Mouse (Mus musculus) hindbrain, postnatal 0 days (tissue): Measurements from ENCODE around the gene N4bp2. TPM values are rescaled to one million over a fixed set of nuclear protein-coding genes. Genes with fewer than 3 reads are reported as not detected.

ENCODE experiments used
- ATAC-seq: fragments of 200-750 bp; cut with Nextera tagmentation; 2 replicates; pipeline ENCODE4 v1.8.0; 2017; ENCODE audit warnings: mild to moderate bottlenecking, moderate TSS enrichment, moderate library complexity
- DNase-seq: peaks from one replicate; pipeline ENCODE4 v3.0.0-alpha.2; 2015; ENCODE audit warnings: low spot score
- H3K27ac ChIP-seq: fragments of 300-500 bp; sonication (generic); 2 replicates; pipeline ENCODE4 v1.5.1; 2014; ENCODE audit warnings: mild to moderate bottlenecking
- H3K27me3 ChIP-seq: fragments of 300-500 bp; sonication (generic); 2 replicates; pipeline ENCODE4 v1.6.1; 2014; ENCODE audit warnings: low read length, mixed read lengths; ENCODE audit not compliant: insufficient read depth
- H3K36me3 ChIP-seq: fragments of 300-500 bp; sonication (generic); 2 replicates; pipeline ENCODE4 v1.6.1; 2014; ENCODE audit warnings: low read length, mixed read lengths; ENCODE audit not compliant: insufficient read depth
- H3K4me1 ChIP-seq: fragments of 300-500 bp; sonication (generic); 2 replicates; pipeline ENCODE4 v1.6.1; 2014; ENCODE audit warnings: antibody characterized with exemption, low read length, mixed read lengths; ENCODE audit not compliant: insufficient read depth
- H3K4me2 ChIP-seq: fragments of 300-500 bp; sonication (generic); 2 replicates; pipeline ENCODE4 v1.6.1; 2014; ENCODE audit warnings: low read depth, mild to moderate bottlenecking, low read length, moderate library complexity, mixed read lengths
- H3K4me3 ChIP-seq: fragments of 300-500 bp; sonication (generic); 2 replicates; pipeline ENCODE4 v1.5.1; 2014; ENCODE audit warnings: low read length
- H3K9ac ChIP-seq: fragments of 300-500 bp; sonication (generic); replicated peaks from 2 replicates; pipeline ENCODE4 v1.6.1; 2014; ENCODE audit warnings: mild to moderate bottlenecking, low read length, moderate library complexity, mixed read lengths
- H3K9me3 ChIP-seq: fragments of 300-500 bp; sonication (generic); 2 replicates; pipeline ENCODE4 v1.6.1; 2016; ENCODE audit warnings: low read length, mixed read lengths
- CTCF ChIP-seq: IDR thresholded peaks from 2 replicates; pipeline ENCODE4 v1.5.1; 2016; ENCODE audit warnings: antibody characterized with exemption, control low read depth, low read depth
- WGBS: fragments of 180-500 bp; shearing (Covaris S2); extraction: QIAGEN DNeasy Blood & Tissue Kit; methylation state at CpG from one replicate; pipeline ENCODE4 v1.1.7; 2014; 5-methylcytosine and 5-hydroxymethylcytosine counted together
- polyA plus RNA-seq: library from polyadenylated mRNA; unstranded; fragments of >200 nt; fragmentation: Nextera tagmentation; extraction: Ambion mirVana; gene quantifications from 2 replicates; pipeline ENCODE4 v1.2.1, GENCODE M21; 2015
- total RNA-seq: library from RNA; depleted of rRNA; stranded (reverse); fragments of >200 nt; gene quantifications from 2 replicates; pipeline ENCODE4 v1.2.3, GENCODE M21; 2014

Gene N4bp2
- total and polyA plus RNA-seq, 2 experiments from 2014 or later, result 10.0 to 27.4 TPM

GRCm38 (mm10) chr5:65790604-65791225, 27.4 kb downstream of the N4bp2 start:
- no peaks in the 10 kb centered on the region for H3K9me3 ChIP-seq
- H3K27me3 ChIP-seq, result no peaks in the 10 kb centered on the region
- no peak overlapping the region for H3K9ac ChIP-seq
- H3K36me3 ChIP-seq, result peaks cover 13% of the 10 kb centered on the region; the same call in 1 of the 2 replicates
- no peaks in the 10 kb centered on the region for H3K4me1 ChIP-seq
- WGBS, result 84% methylated on average over 16 of the region's 16 CpGs
- H3K4me3 ChIP-seq, result no peak overlapping the region
- ATAC-seq, result no peak
- DNase-seq, result no peak
- no peak overlapping the region for H3K27ac ChIP-seq
- no peak for TF ChIP-seq CTCF
- no peak overlapping the region for H3K4me2 ChIP-seq

- DNase-seq, result no peak
- no peak overlapping the region for H3K27ac ChIP-seq
Measured at GRCm38 (mm10) chr5:65794202-65794601, 30.9 kb downstream of the N4bp2 start.

GRCm38 (mm10) chr5:65794702-65795101, 31.4 kb downstream of the N4bp2 start:
- no peaks in the 10 kb centered on the region for H3K4me1 ChIP-seq
- H3K9me3 ChIP-seq, result no peaks in the 10 kb centered on the region
- no peak overlapping the region for H3K4me3 ChIP-seq
- no peak overlapping the region for H3K9ac ChIP-seq
- WGBS, result 75% methylated on average over 3 of the region's 3 CpGs
- DNase-seq, result no peak
- H3K4me2 ChIP-seq, result no peak overlapping the region
- no peak for TF ChIP-seq CTCF
- H3K27ac ChIP-seq, result no peak overlapping the region
- ATAC-seq, result no peak
- H3K36me3 ChIP-seq, result peaks cover 18% of the 10 kb centered on the region; the same call in 1 of the 2 replicates
- no peaks in the 10 kb centered on the region for H3K27me3 ChIP-seq

More at GRCm38 (mm10) chr5:65794202-65794601, 30.9 kb downstream of the N4bp2 start:
- H3K4me1 ChIP-seq, result no peaks in the 10 kb centered on the region
- H3K4me3 ChIP-seq, result no peak overlapping the region
- no peak overlapping the region for H3K9ac ChIP-seq
- WGBS, result 70% methylated on average over 3 of the region's 3 CpGs
- no peak for ATAC-seq
- H3K9me3 ChIP-seq, result no peaks in the 10 kb centered on the region
- no peak for TF ChIP-seq CTCF
- H3K4me2 ChIP-seq, result no peak overlapping the region
- H3K27me3 ChIP-seq, result no peaks in the 10 kb centered on the region
- peaks cover 18% of the 10 kb centered on the region; the same call in 1 of the 2 replicates for H3K36me3 ChIP-seq

GRCm38 (mm10) chr5:65795293-65795993, 32.1 kb downstream of the N4bp2 start:
- no peak overlapping the region for H3K27ac ChIP-seq
- no peak overlapping the region for H3K4me2 ChIP-seq
- no peaks in the 10 kb centered on the region for H3K9me3 ChIP-seq
- no peak overlapping the region for H3K9ac ChIP-seq
- 95% methylated on average over 9 of the region's 9 CpGs for WGBS
- TF ChIP-seq CTCF, result no peak
- no peak overlapping the region for H3K4me3 ChIP-seq
- H3K27me3 ChIP-seq, result no peaks in the 10 kb centered on the region
- ATAC-seq (no peak), DNase-seq (no peak)
- H3K4me1 ChIP-seq, result no peaks in the 10 kb centered on the region
- peaks cover 16% of the 10 kb centered on the region; the same call in 1 of the 2 replicates for H3K36me3 ChIP-seq

GRCm38 (mm10) chr5:65795994-65796298, 32.6 kb downstream of the N4bp2 start:
- DNase-seq, result no peak

GRCm38 (mm10) chr5:65823601-65824133, 60.3 kb downstream of the N4bp2 start:
- Histone ChIP-seq H3K27ac (no peak overlapping the region), H3K4me1 (no peaks in the 10 kb centered on the region), H3K36me3 (peaks cover 23% of the 10 kb centered on the region), H3K9me3 (no peaks in the 10 kb centered on the region), H3K4me2 (no peak overlapping the region), H3K27me3 (no peaks in the 10 kb centered on the region), H3K4me3 (no peak overlapping the region), H3K9ac (no peak overlapping the region)
- ATAC-seq (no peak), DNase-seq (peak; percentile 65)
- 74% methylated on average over 5 of the region's 5 CpGs for WGBS
- peak; percentile 82 for TF ChIP-seq CTCF

More at GRCm38 (mm10) chr5:65795994-65796298, 32.6 kb downstream of the N4bp2 start:
- no peaks in the 10 kb centered on the region for H3K9me3 ChIP-seq
- no peak overlapping the region for H3K4me3 ChIP-seq
- no peak for TF ChIP-seq CTCF
- H3K27me3 ChIP-seq, result no peaks in the 10 kb centered on the region
- H3K4me2 ChIP-seq, result no peak overlapping the region
- no peak for ATAC-seq
- H3K27ac ChIP-seq, result no peak overlapping the region
- no peak overlapping the region for H3K9ac ChIP-seq
- no peaks in the 10 kb centered on the region for H3K4me1 ChIP-seq
- WGBS, result 97% methylated on average over 1 of the region's 1 CpGs
- H3K36me3 ChIP-seq, result peaks cover 14% of the 10 kb centered on the region; the same call in 1 of the 2 replicates

- TF ChIP-seq CTCF, result no peak
- no peak overlapping the region for H3K9ac ChIP-seq
- no peaks in the 10 kb centered on the region for H3K9me3 ChIP-seq
- ATAC-seq (no peak), DNase-seq (no peak)
- H3K4me2 ChIP-seq, result no peak overlapping the region
- H3K36me3 ChIP-seq, result peaks cover 20% of the 10 kb centered on the region
- H3K4me3 ChIP-seq, result no peak overlapping the region
- H3K27ac ChIP-seq, result no peak overlapping the region
- H3K4me1 ChIP-seq, result no peaks in the 10 kb centered on the region
- 96% methylated on average over 4 of the region's 4 CpGs for WGBS
- no peaks in the 10 kb centered on the region for H3K27me3 ChIP-seq
Measured at GRCm38 (mm10) chr5:65826476-65826875, 63.2 kb downstream of the N4bp2 start.
